Mouse (Mus musculus): ENCODE results near the gene Rab39.

Rab39 gene

GRCm38 (mm10) chr9:53705992-53706696 lies at the start of gene Rab39:
Gene Rab39, minus strand, starts transcription at chr9:53706232.
- DNase-seq (ENCODE audit: low read depth, low spot score): peak; percentile 93

- no peak for DNase-seq (ENCODE audit: low read depth, low spot score)
These were observed 48.8 kb upstream of the Rab39 start for GRCm38 (mm10) chr9:53754801-53755200.

GRCm38 (mm10) chr9:53750899-53751298 lies 44.9 kb upstream of the Rab39 start:
- peak; percentile 8 for DNase-seq (ENCODE audit: low read depth, low spot score)

DNA sequence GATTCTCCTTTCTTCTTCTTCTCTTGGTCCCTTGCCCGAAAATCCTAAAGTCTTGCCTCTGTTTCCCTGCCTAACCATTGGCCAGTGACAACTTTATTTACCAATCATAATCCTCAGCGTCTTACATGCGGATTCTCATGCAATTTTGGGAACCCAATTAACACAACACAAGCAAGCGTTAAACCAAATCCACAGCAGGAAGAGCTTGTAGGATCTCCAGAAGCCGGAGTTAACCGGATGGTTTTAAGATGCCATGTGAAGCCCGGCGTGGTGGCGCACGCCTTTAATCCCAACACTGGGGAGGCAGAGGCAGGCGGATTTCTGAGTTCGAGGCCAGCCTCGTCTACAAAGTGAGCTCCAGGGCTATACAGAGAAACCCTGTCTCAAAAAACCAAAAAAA lies 44.4 kb upstream of the Rab39 start:
- no peak for DNase-seq (ENCODE audit: low read depth, low spot score)

GRCm38 (mm10) chr9:53740829-53741404 lies 34.9 kb upstream of the Rab39 start:
- DNase-seq (ENCODE audit: low read depth, low spot score): no peak

DNA sequence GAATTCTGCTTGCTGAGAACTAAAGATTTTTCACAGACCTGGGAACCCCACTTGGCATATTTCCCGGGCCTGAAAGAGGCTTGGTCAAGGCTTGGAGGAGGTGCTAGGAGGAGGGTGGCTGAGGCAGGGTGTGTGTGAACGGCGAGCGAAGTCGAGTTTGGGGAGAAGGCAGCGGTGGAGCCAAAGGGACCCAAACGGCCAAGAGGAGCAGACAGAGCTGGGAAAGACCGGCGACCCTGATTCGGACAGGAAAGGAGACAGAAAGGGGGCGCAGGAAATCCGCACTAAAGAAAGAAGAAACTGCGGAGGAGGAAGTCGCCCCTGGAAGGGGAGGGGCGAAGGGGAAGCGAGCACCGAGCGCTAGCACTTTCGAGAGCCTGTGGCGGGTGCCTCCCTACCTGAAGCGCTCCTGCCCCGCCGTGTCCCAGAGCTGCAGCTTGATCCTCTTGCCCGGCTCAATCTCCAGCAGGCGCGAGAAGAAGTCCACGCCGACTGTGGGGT lies 491 bp downstream of the Rab39 start:
- peak; percentile 23 for DNase-seq (ENCODE audit: low read depth, low spot score)

DNA sequence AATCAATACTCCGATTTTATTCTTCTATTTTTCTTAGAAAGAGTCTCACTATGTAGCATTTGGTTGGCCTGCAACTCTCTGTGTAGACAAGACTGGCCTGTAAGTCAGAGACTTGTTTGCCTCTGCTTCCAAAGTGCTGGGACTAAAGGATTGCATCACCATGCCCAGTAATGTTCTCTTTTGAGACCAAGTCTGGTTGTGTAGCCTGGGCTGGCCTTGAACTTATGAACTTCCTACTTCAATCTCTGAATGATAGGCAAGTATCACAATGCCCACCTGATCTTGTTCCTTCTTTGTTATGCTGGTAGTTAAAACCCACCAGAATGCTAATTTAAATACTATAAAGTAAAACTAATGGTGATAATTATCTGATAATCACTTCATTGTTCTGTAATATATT lies 3.0 kb downstream of the Rab39 start:
- no peak for DNase-seq (ENCODE audit: low read depth, low spot score)

GRCm38 (mm10) chr9:53700496-53700895 lies 5.5 kb downstream of the Rab39 start:
- DNase-seq (ENCODE audit: low read depth, low spot score): no peak

DNA sequence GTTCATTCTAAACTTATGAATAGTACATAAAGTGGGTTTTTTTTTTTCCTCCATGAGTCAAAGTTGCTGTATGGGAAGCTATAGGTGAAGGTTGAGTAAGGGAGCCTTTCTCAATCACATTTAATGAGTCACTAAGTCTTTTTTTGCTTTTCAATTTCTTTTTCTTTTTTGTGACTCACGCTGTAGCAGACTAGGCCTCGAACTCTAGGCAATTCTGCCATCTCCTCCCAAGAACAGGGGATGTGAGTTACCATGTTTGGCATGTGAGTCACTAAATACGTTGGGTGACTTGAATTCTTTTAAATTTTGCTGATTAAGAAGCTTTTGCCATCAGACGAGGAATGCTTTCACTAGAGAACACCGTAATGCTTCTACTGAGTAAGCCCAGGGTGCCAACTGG lies 10.2 kb downstream of the Rab39 start:
- no peak for DNase-seq (ENCODE audit: low read depth, low spot score)

GRCm38 (mm10) chr9:53693718-53694117 lies 12.3 kb downstream of the Rab39 start:
- DNase-seq (ENCODE audit: low read depth, low spot score): no peak

DNA sequence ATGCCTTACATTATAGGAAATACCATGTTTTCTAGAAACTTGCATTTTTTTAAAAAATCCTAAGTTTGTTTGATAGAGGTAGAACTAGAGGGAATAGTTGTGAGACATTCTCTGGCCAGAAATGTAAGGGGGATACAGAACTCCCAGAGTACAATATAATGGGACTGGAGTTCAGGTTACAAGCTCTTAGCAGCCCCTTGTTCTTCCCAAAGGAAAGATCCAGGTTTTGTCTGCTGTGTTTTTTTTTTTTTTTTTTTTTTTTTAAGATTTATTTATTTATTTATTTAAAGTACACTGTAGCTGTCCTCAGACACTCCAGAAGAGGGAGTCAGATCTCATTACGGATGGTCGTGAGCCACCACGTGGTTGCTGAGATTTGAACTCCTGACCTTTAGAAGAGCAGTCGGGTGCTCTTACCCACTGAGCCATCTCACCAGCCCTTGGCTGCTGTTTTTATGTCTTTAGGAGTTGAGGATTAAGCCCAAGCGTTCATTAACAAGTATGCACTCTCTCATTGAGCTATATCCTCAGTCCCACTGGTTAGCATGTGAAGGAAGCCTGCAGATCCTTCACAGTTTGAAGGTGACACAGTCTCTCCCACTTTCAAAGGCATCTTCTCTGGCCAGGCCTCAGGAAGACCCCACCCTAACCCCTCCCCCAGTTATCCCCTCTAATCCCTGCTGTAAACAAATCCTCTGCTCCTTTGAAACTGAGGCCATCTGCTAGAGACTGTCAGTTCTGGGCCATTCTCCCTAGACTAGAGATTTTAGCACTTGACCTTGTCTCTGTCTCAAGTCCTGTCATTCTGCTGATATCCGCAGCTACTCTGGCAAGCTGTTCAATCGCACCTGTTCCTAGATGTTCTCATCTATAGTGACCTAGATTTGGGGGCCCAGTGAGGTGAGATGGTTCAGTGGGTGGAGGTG lies 14.0 kb downstream of the Rab39 start:
- no peak for DNase-seq (ENCODE audit: low read depth, low spot score)

- DNase-seq (ENCODE audit: low read depth, low spot score): no peak
These were observed 25.2 kb downstream of the Rab39 start for GRCm38 (mm10) chr9:53680851-53681250.

DNA sequence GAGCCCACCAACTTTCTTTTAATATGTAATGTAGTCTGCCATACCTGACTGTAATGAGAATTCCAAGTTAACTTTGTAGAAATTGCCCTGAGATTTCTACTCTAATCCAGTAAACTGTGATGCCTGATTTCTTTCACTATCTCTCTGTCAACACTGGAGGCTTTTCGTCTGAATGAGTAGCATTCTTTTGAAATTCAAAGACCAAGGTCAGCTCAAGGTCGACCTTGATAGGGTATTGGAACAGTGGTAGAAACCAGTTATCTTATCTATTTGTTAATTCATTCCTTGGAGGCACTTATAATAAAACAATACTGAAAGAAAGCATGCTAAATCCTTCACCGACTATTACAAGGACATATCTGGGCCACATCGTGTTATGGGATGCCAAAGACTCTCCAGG lies 29.1 kb downstream of the Rab39 start:
- no peak for DNase-seq (ENCODE audit: low read depth, low spot score)

DNA sequence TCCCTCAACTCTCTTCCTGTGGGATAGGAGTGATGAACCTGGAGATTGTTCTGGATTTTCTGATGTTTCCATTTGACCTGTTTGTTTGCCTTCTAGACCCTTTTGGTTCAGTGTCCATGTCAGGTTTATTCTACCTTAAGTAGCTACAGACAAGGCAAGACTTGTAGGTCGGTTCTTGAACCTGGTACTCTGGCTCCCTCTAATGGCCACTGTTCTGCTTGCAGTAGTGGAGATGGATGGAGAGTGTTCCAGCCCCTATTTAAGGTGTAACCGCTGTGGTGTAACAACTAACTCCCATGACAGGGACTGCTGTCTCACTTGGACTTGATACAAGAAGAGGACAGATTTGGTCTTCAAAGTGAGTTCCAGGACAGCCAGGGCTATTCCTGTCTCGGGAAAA lies 32.5 kb downstream of the Rab39 start:
- DNase-seq (ENCODE audit: low read depth, low spot score): peak; percentile 71

DNA sequence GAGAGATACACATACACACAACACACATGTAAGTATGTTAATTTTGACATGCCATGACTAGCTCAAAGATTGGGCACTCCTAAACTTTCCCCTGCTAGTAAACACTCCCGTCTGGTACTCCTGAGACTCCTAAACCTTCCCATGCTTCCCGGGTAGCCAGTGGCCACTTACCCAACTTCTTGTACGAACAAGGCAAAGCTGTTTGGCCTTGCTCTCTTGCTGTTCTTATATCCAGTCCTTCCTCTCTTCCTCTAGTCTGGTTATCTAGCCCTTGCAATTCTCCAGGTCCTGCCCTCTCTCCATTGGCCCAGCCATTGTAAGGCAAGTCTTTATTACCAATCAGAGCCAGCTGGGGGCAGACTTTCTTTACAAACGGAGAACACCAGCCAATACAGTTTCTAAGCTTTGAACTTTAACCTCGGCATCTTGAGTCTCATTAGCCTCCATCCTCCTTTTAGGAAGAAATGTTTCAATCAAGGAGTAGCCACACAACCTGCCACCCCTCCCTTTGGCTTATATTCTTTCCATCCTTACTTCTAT lies 36.3 kb downstream of the Rab39 start, which contains the start of gene Cul5:
Gene Cul5, minus strand, starts transcription at position 335 of the 540 bp plus-strand sequence.
- peak; percentile 16 for DNase-seq (ENCODE audit: low read depth, low spot score)

DNA sequence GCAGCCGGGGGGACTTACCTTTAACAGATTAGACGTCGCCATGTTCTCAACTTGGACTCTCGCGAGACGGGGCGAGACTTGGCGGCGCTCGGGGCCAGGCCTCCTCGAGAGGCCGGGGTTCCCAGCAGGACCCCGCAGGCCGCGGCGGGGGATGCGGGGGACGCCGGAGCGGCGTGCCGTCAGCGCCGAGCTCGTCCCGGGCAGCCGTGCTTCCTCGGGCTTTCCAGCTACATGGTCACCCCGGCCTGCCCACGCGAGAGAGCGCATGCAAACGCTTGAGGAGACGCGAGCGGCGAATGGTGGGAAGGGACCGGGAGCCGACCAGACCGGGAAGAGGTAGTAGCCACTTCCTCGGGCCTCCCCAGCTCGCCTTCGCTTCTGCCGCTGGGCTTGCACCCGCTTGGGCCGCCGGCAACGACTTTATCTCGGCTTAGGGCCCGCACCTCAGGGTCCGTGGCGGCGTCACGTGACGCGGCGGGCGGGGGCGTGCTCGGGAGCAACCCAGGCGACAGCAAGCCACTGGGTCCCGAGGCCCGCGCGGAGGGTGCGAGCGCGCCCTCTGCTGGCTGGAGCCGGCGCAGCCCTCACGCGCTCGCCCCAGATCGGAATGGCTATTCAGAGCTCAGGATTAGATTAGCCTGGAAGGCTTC lies 38.9 kb downstream of the Rab39 start:
- peak; percentile 95 for DNase-seq (ENCODE audit: low read depth, low spot score)

GRCm38 (mm10) chr9:53666665-53667019 lies 39.4 kb downstream of the Rab39 start:
- DNase-seq (ENCODE audit: low read depth, low spot score): no peak

DNA sequence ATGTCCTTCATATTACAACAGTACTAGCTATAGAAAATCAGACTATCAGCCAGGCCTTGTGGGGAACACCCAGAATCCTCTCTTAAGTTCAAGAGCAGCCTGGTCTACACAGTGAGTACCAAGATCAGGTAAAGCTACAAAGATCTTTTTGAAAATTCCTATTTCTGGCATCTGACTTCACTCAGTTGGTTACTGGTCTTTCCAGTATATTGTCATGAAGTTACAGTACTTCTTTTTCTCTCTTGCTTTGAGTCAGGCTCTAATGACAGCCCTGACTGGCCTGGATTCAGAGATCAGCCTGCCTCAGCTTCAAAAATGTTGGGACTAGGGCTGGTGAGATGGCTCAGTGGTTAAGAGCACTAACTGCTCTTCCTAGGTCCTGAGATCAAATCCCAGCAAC lies 40.6 kb downstream of the Rab39 start:
- DNase-seq (ENCODE audit: low read depth, low spot score): no peak

DNA sequence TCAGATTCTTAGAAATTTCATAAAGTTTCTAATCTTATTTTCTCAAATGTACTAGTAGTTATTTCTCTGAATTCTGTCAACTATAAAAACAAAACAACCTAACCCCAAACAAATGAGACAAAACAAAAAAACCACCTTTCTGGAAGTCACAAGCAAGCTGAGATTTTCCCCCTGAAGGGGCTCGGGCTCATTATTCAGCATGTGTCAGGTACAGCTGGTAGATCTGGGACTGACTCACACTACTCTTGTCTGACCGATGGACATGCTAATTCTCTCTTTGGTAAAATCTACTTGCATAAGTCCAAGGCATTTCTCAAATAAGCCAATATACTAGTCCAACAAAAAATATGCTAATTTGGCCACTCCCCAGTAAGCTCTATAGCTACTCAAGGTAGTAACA lies 41.2 kb downstream of the Rab39 start:
- no peak for DNase-seq (ENCODE audit: low read depth, low spot score)

DNA sequence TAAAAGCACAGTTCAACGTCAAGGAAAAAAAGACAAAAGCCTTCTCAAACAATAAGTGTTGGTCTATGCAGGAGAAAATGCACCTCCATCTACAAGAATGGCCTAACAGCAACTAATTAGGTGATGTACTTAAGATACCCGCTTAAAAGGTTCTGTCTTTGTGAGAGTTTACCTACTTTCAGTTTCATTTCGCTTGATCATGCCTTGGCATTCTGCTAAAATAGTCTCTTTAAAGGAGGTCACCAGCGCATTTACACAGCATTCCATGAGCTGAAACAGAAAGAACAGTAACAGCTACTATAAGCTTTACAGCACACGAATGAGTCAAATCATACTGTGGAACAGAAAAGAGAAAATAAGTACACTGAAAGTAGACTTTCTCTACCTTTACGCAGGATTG lies 71.2 kb downstream of the Rab39 start:
- no peak for DNase-seq (ENCODE audit: low read depth, low spot score)
